Mouse (Mus musculus): ENCODE results near the gene Ahcyl2.

DNA sequence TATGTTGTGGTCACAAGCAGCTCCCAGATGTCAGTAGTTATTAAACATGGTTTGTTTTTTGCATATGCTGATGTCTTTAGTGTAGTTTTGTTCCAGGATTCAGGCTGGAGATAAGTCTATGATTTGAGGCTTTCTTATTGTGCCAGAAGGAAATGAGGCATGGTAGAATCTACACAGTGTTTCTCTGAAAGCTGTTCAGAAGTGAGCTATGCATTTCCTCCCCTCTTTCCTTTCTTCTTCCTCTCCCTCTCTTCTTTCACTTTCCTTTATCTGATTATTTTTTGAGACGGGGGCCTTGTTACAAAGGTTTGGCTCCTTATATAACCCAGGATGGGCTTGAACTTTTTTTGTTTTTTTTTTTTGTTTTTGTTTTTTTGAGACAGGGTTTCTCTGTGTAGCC is 25.7 kb downstream of the Ahcyl2 start:
- TF ChIP-seq CTCF (IDR thresholded peaks at IDR 0.05; ENCODE audit: borderline replicate concordance, insufficient read depth, low read length) (no peak), POLR2A (IDR thresholded peaks at IDR 0.05; ENCODE audit: low read depth, low read length) (no peak)
